Mouse (Mus musculus) kidney, postnatal 0 days (tissue): ENCODE measurements at regions not wholly inside any gene's neighbourhood (a gene's known extent, or its start where the extent isn't known, plus 50 kb on each side); places are given as distances from the start of the nearest gene placed in this dataset.
"Not testable (repeated sequence)": the region's sequence is repeated elsewhere in the genome, so short reads cannot be mapped to it uniquely, and the experiment has no call there.

Experiments
- ATAC-seq: fragments of 200-750 bp; cut with Nextera tagmentation; replicated peaks from 2 replicates; pipeline ENCODE4 v1.8.0; 2017; ENCODE audit warnings: low read depth, moderate number of reproducible peaks, moderate TSS enrichment, moderate library complexity; ENCODE audit not compliant: low FRiP score
- DNase-seq: peaks from one replicate; pipeline ENCODE4 v3.0.0-alpha.2; 2016; ENCODE audit warnings: low spot score
- H3K27ac ChIP-seq: fragments of 300-500 bp; sonication (generic); 2 replicates; pipeline ENCODE4 v1.5.1; 2014; ENCODE audit warnings: mild to moderate bottlenecking
- H3K27me3 ChIP-seq: fragments of 300-500 bp; sonication (generic); 2 replicates; pipeline ENCODE4 v1.6.1; 2014; ENCODE audit warnings: low read length, mixed read lengths; ENCODE audit not compliant: insufficient read depth
- H3K36me3 ChIP-seq: fragments of 300-500 bp; sonication (generic); 2 replicates; pipeline ENCODE4 v1.6.1; 2014; ENCODE audit warnings: low read length, mixed read lengths; ENCODE audit not compliant: insufficient read depth
- H3K4me1 ChIP-seq: fragments of 300-500 bp; sonication (generic); replicated peaks from 2 replicates; pipeline ENCODE4 v1.6.1; 2014; ENCODE audit warnings: antibody characterized with exemption, low read length, mixed read lengths; ENCODE audit not compliant: insufficient read depth
- H3K4me2 ChIP-seq: fragments of 300-500 bp; sonication (generic); 2 replicates; pipeline ENCODE4 v1.6.1; 2014; ENCODE audit warnings: mild to moderate bottlenecking, low read length, moderate library complexity, mixed read lengths
- H3K4me3 ChIP-seq: fragments of 300-500 bp; sonication (generic); replicated peaks from 2 replicates; pipeline ENCODE4 v1.5.1; 2014; ENCODE audit warnings: low read depth, low read length
- H3K9ac ChIP-seq: fragments of 300-500 bp; sonication (generic); 2 replicates; pipeline ENCODE4 v1.6.1; 2014; ENCODE audit warnings: low read depth, low read length
- H3K9me3 ChIP-seq: fragments of 300-500 bp; sonication (generic); replicated peaks from 2 replicates; pipeline ENCODE4 v1.6.1; 2016; ENCODE audit warnings: low read length, inconsistent platforms, mixed read lengths
- CTCF ChIP-seq: IDR thresholded peaks from 2 replicates; pipeline ENCODE4 v1.5.1; 2016; ENCODE audit warnings: antibody characterized with exemption, low read depth, mild to moderate bottlenecking, moderate library complexity
- WGBS: fragments of 180-500 bp; shearing (Covaris S2); extraction: QIAGEN DNeasy Blood & Tissue Kit; methylation state at CpG from one replicate; pipeline ENCODE4 v1.1.7; 2014; 5-methylcytosine and 5-hydroxymethylcytosine counted together

DNA sequence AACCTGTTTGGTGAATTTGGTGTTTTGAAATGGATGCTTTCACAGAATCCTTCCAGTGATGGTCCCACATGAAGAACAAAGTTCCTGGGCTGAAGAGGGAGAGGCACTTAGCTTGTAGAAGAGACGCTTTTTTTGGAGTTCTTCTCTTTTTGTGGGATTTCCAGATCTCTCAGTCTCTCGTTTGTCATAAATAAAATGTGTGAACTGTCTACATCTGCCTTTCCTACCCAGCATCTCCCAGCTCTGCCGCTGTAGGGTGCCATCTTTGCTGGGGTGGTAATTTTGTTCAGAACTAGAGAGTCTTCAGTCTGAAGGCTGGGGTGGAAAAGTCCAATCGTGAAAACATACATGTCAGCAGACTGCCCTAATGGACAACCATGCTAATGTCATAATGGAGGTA lies 197.8 kb upstream of the Phyhipl start:
- DNase-seq (no peak), ATAC-seq (no peak)
- Histone ChIP-seq H3K4me3 (no peak overlapping the region), H3K4me2 (no peak overlapping the region), H3K36me3 (no peaks in the 10 kb centered on the region), H3K9me3 (no peaks in the 10 kb centered on the region), H3K9ac (no peak overlapping the region), H3K27me3 (no peaks in the 10 kb centered on the region), H3K4me1 (no peaks in the 10 kb centered on the region), H3K27ac (no peak overlapping the region)
- 91% methylated on average over 4 of the region's 4 CpGs for WGBS
- TF ChIP-seq CTCF, result no peak

GRCm38 (mm10) chr10:70848141-70848540 lies 192.4 kb upstream of the Phyhipl start:
- no peaks in the 10 kb centered on the region for H3K9me3 ChIP-seq
- ATAC-seq, result no peak
- H3K4me2 ChIP-seq, result no peak overlapping the region
- H3K27me3 ChIP-seq, result no peaks in the 10 kb centered on the region
- H3K27ac ChIP-seq, result no peak overlapping the region
- H3K36me3 ChIP-seq, result no peaks in the 10 kb centered on the region
- DNase-seq, result no peak
- no peak overlapping the region for H3K9ac ChIP-seq
- no peaks in the 10 kb centered on the region for H3K4me1 ChIP-seq
- H3K4me3 ChIP-seq, result no peak overlapping the region
- TF ChIP-seq CTCF, result no peak
- WGBS, result 91% methylated on average over 5 of the region's 5 CpGs

DNA sequence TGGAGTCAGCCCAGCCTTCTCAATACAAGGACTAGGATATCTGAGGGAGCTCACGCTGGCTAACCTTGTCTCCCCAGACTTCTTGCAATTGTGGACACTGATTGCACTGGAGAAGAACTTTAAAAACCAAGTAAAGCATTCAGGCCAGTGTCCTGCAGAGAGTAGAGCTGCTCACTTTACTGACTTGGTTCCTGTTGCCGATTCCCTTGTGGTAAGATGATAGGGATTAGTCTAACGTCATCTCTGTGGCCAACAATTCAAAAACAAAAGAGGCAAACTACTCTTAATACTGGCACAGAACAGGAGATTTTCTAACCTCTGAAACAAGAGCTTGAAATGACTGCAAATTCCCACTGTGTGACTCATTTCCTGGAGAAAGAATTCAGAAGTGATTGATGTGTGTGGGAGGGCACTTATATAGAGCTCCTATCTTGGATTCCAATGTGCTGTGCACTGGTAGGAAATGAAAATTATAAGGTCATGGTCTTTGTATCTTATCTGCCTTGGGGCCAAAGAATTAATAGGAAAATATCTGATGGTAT lies 191.6 kb upstream of the Phyhipl start:
- H3K36me3 ChIP-seq, result no peaks in the 10 kb centered on the region
- H3K27me3 ChIP-seq, result no peaks in the 10 kb centered on the region
- DNase-seq (peak; percentile 47), ATAC-seq (no peak)
- 59% methylated on average over 3 of the region's 3 CpGs for WGBS
- H3K27ac ChIP-seq, result no peak overlapping the region
- H3K4me2 ChIP-seq, result no peak overlapping the region
- H3K9me3 ChIP-seq, result no peaks in the 10 kb centered on the region
- H3K4me3 ChIP-seq, result no peak overlapping the region
- no peak overlapping the region for H3K9ac ChIP-seq
- no peak for TF ChIP-seq CTCF
- no peaks in the 10 kb centered on the region for H3K4me1 ChIP-seq

- Histone ChIP-seq H3K9me3 (no peaks in the 10 kb centered on the region), H3K27me3 (no peaks in the 10 kb centered on the region), H3K4me3 (no peak overlapping the region), H3K36me3 (no peaks in the 10 kb centered on the region), H3K4me1 (no peaks in the 10 kb centered on the region), H3K27ac (no peak overlapping the region), H3K4me2 (no peak overlapping the region), H3K9ac (no peak overlapping the region)
- TF ChIP-seq CTCF, result no peak
- DNase-seq, result no peak
- 88% methylated on average over 10 of the region's 10 CpGs for WGBS
- no peak for ATAC-seq
Measured at GRCm38 (mm10) chr10:70846281-70847168, 190.8 kb upstream of the Phyhipl start.

GRCm38 (mm10) chr10:70843848-70844247 lies 188.1 kb upstream of the Phyhipl start:
- no peaks in the 10 kb centered on the region for H3K27me3 ChIP-seq
- H3K9ac ChIP-seq, result no peak overlapping the region
- no peak overlapping the region for H3K4me2 ChIP-seq
- no peak for DNase-seq
- no peaks in the 10 kb centered on the region for H3K4me1 ChIP-seq
- no peaks in the 10 kb centered on the region for H3K36me3 ChIP-seq
- H3K4me3 ChIP-seq, result no peak overlapping the region
- H3K27ac ChIP-seq, result no peak overlapping the region
- ATAC-seq, result no peak
- TF ChIP-seq CTCF, result no peak
- 73% methylated on average over 2 of the region's 2 CpGs for WGBS
- no peaks in the 10 kb centered on the region for H3K9me3 ChIP-seq

DNA sequence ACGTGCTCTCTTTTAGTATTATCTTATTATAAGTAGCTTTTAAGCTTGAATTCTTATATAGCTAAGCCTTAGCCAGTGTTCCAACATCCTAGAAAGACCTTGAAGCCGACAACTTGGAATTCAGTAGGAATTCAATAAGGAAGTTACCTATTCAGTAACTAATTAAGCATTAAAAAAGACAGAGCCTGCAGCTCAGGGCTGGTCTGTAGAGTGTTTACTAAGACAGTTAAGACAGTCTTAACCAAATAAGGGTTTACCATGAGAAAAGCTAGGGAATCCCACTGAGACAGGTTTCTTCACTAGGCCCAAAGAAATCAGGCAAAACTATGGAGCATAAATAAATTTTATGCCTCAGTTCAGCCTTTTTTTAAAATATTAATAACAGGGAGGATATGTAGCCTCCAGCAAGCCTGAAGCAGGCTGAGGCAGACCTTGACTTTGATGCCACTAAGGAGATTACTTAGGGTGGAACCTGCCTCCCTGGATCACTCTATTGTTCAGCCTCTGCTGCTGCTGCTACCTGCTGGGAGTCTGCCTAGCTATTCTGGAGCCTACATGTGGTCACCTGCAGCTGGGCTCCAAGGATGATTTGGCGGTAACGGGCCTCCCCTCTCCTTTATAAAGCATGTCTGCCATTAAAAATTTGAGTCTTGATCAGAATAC lies 186.5 kb upstream of the Phyhipl start:
- no peaks in the 10 kb centered on the region for H3K9me3 ChIP-seq
- no peak for ATAC-seq
- H3K4me2 ChIP-seq, result no peak overlapping the region
- 87% methylated on average over 4 of the region's 4 CpGs for WGBS
- no peak overlapping the region for H3K27ac ChIP-seq
- no peaks in the 10 kb centered on the region for H3K36me3 ChIP-seq
- H3K4me1 ChIP-seq, result no peaks in the 10 kb centered on the region
- TF ChIP-seq CTCF, result no peak
- no peak overlapping the region for H3K9ac ChIP-seq
- DNase-seq, result no peak
- no peak overlapping the region for H3K4me3 ChIP-seq
- no peaks in the 10 kb centered on the region for H3K27me3 ChIP-seq

GRCm38 (mm10) chr10:70841179-70841578 lies 185.4 kb upstream of the Phyhipl start:
- WGBS, result 97% methylated on average over 2 of the region's 2 CpGs
- not testable (repeated sequence) for H3K9me3 ChIP-seq, H3K36me3 ChIP-seq, DNase-seq, H3K27ac ChIP-seq, H3K4me2 ChIP-seq, H3K27me3 ChIP-seq, ATAC-seq, H3K9ac ChIP-seq, H3K4me3 ChIP-seq, H3K4me1 ChIP-seq
